Mouse (Mus musculus): Measurements from ENCODE around the gene Nectin2. TPM values are rescaled to one million over a fixed set of nuclear protein-coding genes. Genes with fewer than 3 reads are reported as not detected.
A peak's percentile ranks its signal among the peaks of the same experiment; 100 is the strongest.

Gene Nectin2
- total RNA-seq, 2 experiments from 2014 or later, result 13.3 to 14.6 TPM

GRCm38 (mm10) chr7:19769434-19770374 is 19.4 kb upstream of the Nectin2 start:
- no peak for DNase-seq

GRCm38 (mm10) chr7:19769001-19769400 is 18.7 kb upstream of the Nectin2 start:
- DNase-seq, result no peak

- no peak for DNase-seq
Observed at GRCm38 (mm10) chr7:19768251-19768650, 18.0 kb upstream of the Nectin2 start.

- DNase-seq, result no peak
Observed at GRCm38 (mm10) chr7:19764581-19764980, 14.3 kb upstream of the Nectin2 start.

- no peak for DNase-seq
Observed at GRCm38 (mm10) chr7:19763829-19764477, 13.7 kb upstream of the Nectin2 start.

GRCm38 (mm10) chr7:19762283-19762682 is 12.0 kb upstream of the Nectin2 start:
- no peak for DNase-seq

- DNase-seq, result no peak
Observed at GRCm38 (mm10) chr7:19760021-19760420, 9.7 kb upstream of the Nectin2 start.

GRCm38 (mm10) chr7:19758623-19759022 is 8.3 kb upstream of the Nectin2 start:
- DNase-seq, result no peak

GRCm38 (mm10) chr7:19755851-19756786 is 5.8 kb upstream of the Nectin2 start:
- DNase-seq, result peak; percentile 72

GRCm38 (mm10) chr7:19755008-19755407 is 4.7 kb upstream of the Nectin2 start:
- DNase-seq, result no peak

GRCm38 (mm10) chr7:19754065-19754464 is 3.8 kb upstream of the Nectin2 start:
- DNase-seq, result no peak

- DNase-seq, result no peak
Observed at GRCm38 (mm10) chr7:19753587-19753986, 3.3 kb upstream of the Nectin2 start.

- DNase-seq, result no peak
Observed at GRCm38 (mm10) chr7:19752652-19753051, 2.4 kb upstream of the Nectin2 start.

GRCm38 (mm10) chr7:19751070-19751383 is 744 bp upstream of the Nectin2 start:
- DNase-seq, result no peak

GRCm38 (mm10) chr7:19749389-19750216 is 680 bp downstream of the Nectin2 start:
- DNase-seq, result peak; percentile 94

- DNase-seq, result peak; percentile 32
Observed at GRCm38 (mm10) chr7:19748219-19749195, 1.8 kb downstream of the Nectin2 start.

GRCm38 (mm10) chr7:19747420-19748218 is 2.7 kb downstream of the Nectin2 start:
- no peak for DNase-seq

GRCm38 (mm10) chr7:19746426-19747201 is 3.7 kb downstream of the Nectin2 start:
- no peak for DNase-seq

GRCm38 (mm10) chr7:19745971-19746370 is 4.3 kb downstream of the Nectin2 start:
- no peak for DNase-seq
